Mouse (Mus musculus): ENCODE measurements around the gene Cttnbp2nl.

- TF ChIP-seq POLR2A (IDR thresholded peaks at IDR 0.05; ENCODE audit: control insufficient read depth, extremely low read depth, insufficient read depth, low read length, poor library complexity) (no peak), CTCF (IDR thresholded peaks at IDR 0.05; ENCODE audit: borderline replicate concordance, control insufficient read depth, extremely low read depth, insufficient read depth, low read length, poor library complexity) (no peak)
Observed at GRCm38 (mm10) chr3:105075796-105076195, 22.9 kb upstream of the Cttnbp2nl start.
